ENCODE assay signal across 20 mouse cellular contexts in genomic region chr8:94185791-94186190, GRCm38 (mm10). TPM values are rescaled to one million over a fixed set of nuclear protein-coding genes. Genes with fewer than 3 reads are reported as not detected.
DNase-seq lines count a peak whose midpoint lies in the region; ATAC-seq and TF ChIP-seq lines count a peak whose summit lies in the region.
"Had no signal": no experiment of that assay in that cellular context is flagged by ENCODE, and none has a peak within 500 bp of the region (broad histone marks: within the 10 kb centered on the region; RNA-seq: fewer than 3 reads in every experiment).

No protein-coding gene starts in this region.

- H3K9me3 ChIP-seq in hindbrain, embryonic 11.5 days (ENCODE audit: control insufficient read depth, low read length) = no peaks in the 10 kb centered on the region
- no peaks in the 10 kb centered on the region for H3K9me3 ChIP-seq in hindbrain, embryonic 10.5 days
- H3K9me3 ChIP-seq in E14TG2a.4 (ENCODE audit: low read length) = no peaks in the 10 kb centered on the region
- no peaks in the 10 kb centered on the region for H3K9me3 ChIP-seq in intestine, embryonic 15.5 days
- H3K9me3 ChIP-seq in liver, postnatal 0 days (ENCODE audit: low read length) = no peaks in the 10 kb centered on the region
- H3K9me3 ChIP-seq: embryonic facial prominence, embryonic 15.5 days; forebrain, embryonic 13.5 days; G1E; hindbrain, embryonic 13.5 days; limb, embryonic 12.5 days had no signal

- TF ChIP-seq CTCF in E14TG2a.4 (conservative IDR thresholded peaks at IDR 0.05; ENCODE audit: low read length) = no peak
- TF ChIP-seq CTCF in liver, postnatal 0 days (IDR thresholded peaks at IDR 0.05; ENCODE audit: low read depth) = no peak

- DNase-seq in hindbrain, embryonic 11.5 days (ENCODE audit: low spot score) = peak; percentile 5
- no peak for DNase-seq in hindbrain, embryonic 10.5 days (ENCODE audit: low spot score)
- no peak for DNase-seq in liver, postnatal 0 days
- DNase-seq in gastrocnemius, postnatal 14 days = no peak
- DNase-seq: adrenal gland, adult 2 months; layer of hippocampus, adult 9-11 months; lung, postnatal 10 days had no signal

- TF ChIP-seq EP300 in liver, postnatal 0 days (IDR thresholded peaks at IDR 0.05; ENCODE audit: low read depth) = no peak

- no peak for ATAC-seq in hindbrain, embryonic 11.5 days (ENCODE audit: low FRiP score)
- no peak for ATAC-seq in intestine, embryonic 15.5 days
- no peak for ATAC-seq in liver, postnatal 0 days
- no peak for ATAC-seq in megakaryocyte, adult 5-6 weeks (ENCODE audit: poor library complexity, severe bottlenecking)

- H3K9ac ChIP-seq in hindbrain, embryonic 11.5 days (ENCODE audit: low read depth, low read length) = no peak overlapping the region
- no peak overlapping the region for H3K9ac ChIP-seq in intestine, embryonic 15.5 days
- H3K9ac ChIP-seq in liver, postnatal 0 days (replicated peaks) = no peak overlapping the region
- H3K9ac ChIP-seq: embryonic facial prominence, embryonic 15.5 days; forebrain, embryonic 13.5 days; hindbrain, embryonic 13.5 days; limb, embryonic 12.5 days had no signal

- no peaks in the 10 kb centered on the region; the same call in 1 of the 2 replicates for H3K4me1 ChIP-seq in hindbrain, embryonic 11.5 days (replicated peaks; ENCODE audit: control insufficient read depth, insufficient read depth, low read length)
- peaks cover 48% of the 10 kb centered on the region for H3K4me1 ChIP-seq in hindbrain, embryonic 10.5 days (replicated peaks)
- peaks cover 87% of the 10 kb centered on the region for H3K4me1 ChIP-seq in E14TG2a.4 (replicated peaks; ENCODE audit: low read depth, low read length)
- peaks cover 24% of the 10 kb centered on the region for H3K4me1 ChIP-seq in intestine, embryonic 15.5 days (replicated peaks)
- peaks cover 43% of the 10 kb centered on the region for H3K4me1 ChIP-seq in liver, postnatal 0 days (ENCODE audit: insufficient read depth)

- H3K27me3 ChIP-seq in hindbrain, embryonic 11.5 days (ENCODE audit: control insufficient read depth, insufficient read depth, low read length) = peaks cover 59% of the 10 kb centered on the region
- H3K27me3 ChIP-seq in hindbrain, embryonic 10.5 days (ENCODE audit: insufficient read depth, poor library complexity, severe bottlenecking) = peaks cover 85% of the 10 kb centered on the region
- peaks cover 25% of the 10 kb centered on the region for H3K27me3 ChIP-seq in E14TG2a.4 (ENCODE audit: insufficient read depth, low read length)
- H3K27me3 ChIP-seq in intestine, embryonic 15.5 days (replicated peaks) = peaks cover 27% of the 10 kb centered on the region
- peaks cover 6% of the 10 kb centered on the region; the same call in 1 of the 2 replicates for H3K27me3 ChIP-seq in liver, postnatal 0 days (ENCODE audit: insufficient read depth, low read length)

- no peak overlapping the region for H3K4me3 ChIP-seq in hindbrain, embryonic 11.5 days (ENCODE audit: low read depth, low read length)
- no peak overlapping the region for H3K4me3 ChIP-seq in hindbrain, embryonic 10.5 days
- H3K4me3 ChIP-seq in E14TG2a.4 (replicated peaks; ENCODE audit: low read length) = peak overlapping the region; percentile 63; the same call in 1 of the 2 replicates
- no peak overlapping the region for H3K4me3 ChIP-seq in intestine, embryonic 15.5 days (replicated peaks)
- H3K4me3 ChIP-seq in liver, postnatal 0 days (ENCODE audit: low read depth, low read length) = peak overlapping the region; percentile 24; the same call in 1 of the 2 replicates
- H3K4me3 ChIP-seq: forebrain, embryonic 13.5 days; hindbrain, embryonic 13.5 days had no signal

- WGBS in hindbrain, embryonic 11.5 days = 68% methylated on average over 6 of the region's 6 CpGs
- 72% methylated on average over 6 of the region's 6 CpGs for WGBS in hindbrain, embryonic 10.5 days
- 60% methylated on average over 6 of the region's 6 CpGs for WGBS in intestine, embryonic 15.5 days
- WGBS in liver, postnatal 0 days (ENCODE audit: insufficient replicate concordance) = 56% methylated on average over 6 of the region's 6 CpGs

- intact Hi-C loops in gastrocnemius, postnatal 14 days (cut with DNase I; ENCODE audit: low total_unique reads) = no loop called here

- no peak overlapping the region for H3K4me2 ChIP-seq in hindbrain, embryonic 11.5 days (replicated peaks; ENCODE audit: low read depth, low read length)
- no peak overlapping the region for H3K4me2 ChIP-seq in intestine, embryonic 15.5 days (replicated peaks)
- H3K4me2 ChIP-seq in liver, postnatal 0 days (ENCODE audit: low read depth, low read length) = peak overlapping the region; percentile 63

- no peaks in the 10 kb centered on the region for H3K36me3 ChIP-seq in hindbrain, embryonic 11.5 days (ENCODE audit: control insufficient read depth, insufficient read depth, low read length)
- no peaks in the 10 kb centered on the region for H3K36me3 ChIP-seq in hindbrain, embryonic 10.5 days
- no peaks in the 10 kb centered on the region for H3K36me3 ChIP-seq in E14TG2a.4 (ENCODE audit: insufficient read depth, low read length)
- H3K36me3 ChIP-seq in intestine, embryonic 15.5 days = no peaks in the 10 kb centered on the region
- H3K36me3 ChIP-seq in liver, postnatal 0 days (replicated peaks; ENCODE audit: insufficient read depth, low read length) = no peaks in the 10 kb centered on the region
- H3K36me3 ChIP-seq: embryonic facial prominence, embryonic 15.5 days; G1E; hindbrain, embryonic 13.5 days; limb, embryonic 12.5 days had no signal

- H3K27ac ChIP-seq in hindbrain, embryonic 11.5 days (ENCODE audit: low read depth, low read length) = no peak overlapping the region
- no peak overlapping the region for H3K27ac ChIP-seq in hindbrain, embryonic 10.5 days
- peak overlapping the region; percentile 56; the same call in 1 of the 2 replicates for H3K27ac ChIP-seq in intestine, embryonic 15.5 days
- peak overlapping the region; percentile 66 for H3K27ac ChIP-seq in liver, postnatal 0 days (ENCODE audit: low read depth)
- H3K27ac ChIP-seq: embryonic facial prominence, embryonic 15.5 days; forebrain, embryonic 13.5 days; hindbrain, embryonic 13.5 days; limb, embryonic 12.5 days had no signal

RNA-seq across cellular contexts. Expression of gene Mt1, which starts 6.9 kb away (rescaled TPM):
- polyA plus RNA-seq in hindbrain, embryonic 11.5 days (2014; fragmentation: Nextera tagmentation; extraction: Ambion mirVana) = 90.1 and 101 TPM in 2 replicates
- 159 and 234 TPM in 2 replicates for polyA plus RNA-seq in hindbrain, embryonic 10.5 days (2016; fragmentation: Nextera tagmentation; extraction: Ambion mirVana)
- 2,231 and 2,526 TPM in 2 replicates for polyA plus RNA-seq in intestine, embryonic 15.5 days (2015; fragmentation: Nextera tagmentation; extraction: Ambion mirVana)
- polyA plus RNA-seq in liver, postnatal 0 days (2015; fragmentation: Nextera tagmentation; extraction: Ambion mirVana) = 2,663 and 3,863 TPM in 2 replicates
- total RNA-seq in megakaryocyte, adult 5-6 weeks (2015) = 18.6 and 24.3 TPM in 2 replicates
- 32.5 and 48.1 TPM in 2 replicates for total RNA-seq in megakaryocyte, adult 5-6 weeks (2017)
- total RNA-seq in gastrocnemius, postnatal 14 days (2021) = 100 to 1,000 TPM in 1 of 2 experiments, 10 to 100 TPM in 1; 18.6 to 129 TPM

RNA-seq across cellular contexts. Expression of gene Mt2, which starts 13.3 kb away (rescaled TPM):
- 24.1 and 29.3 TPM in 2 replicates for polyA plus RNA-seq in hindbrain, embryonic 11.5 days (2014; fragmentation: Nextera tagmentation; extraction: Ambion mirVana)
- polyA plus RNA-seq in hindbrain, embryonic 10.5 days (2016; fragmentation: Nextera tagmentation; extraction: Ambion mirVana) = 48.0 and 63.2 TPM in 2 replicates
- 522 and 534 TPM in 2 replicates for polyA plus RNA-seq in intestine, embryonic 15.5 days (2015; fragmentation: Nextera tagmentation; extraction: Ambion mirVana)
- polyA plus RNA-seq in liver, postnatal 0 days (2015; fragmentation: Nextera tagmentation; extraction: Ambion mirVana) = 507 and 771 TPM in 2 replicates
- total RNA-seq in megakaryocyte, adult 5-6 weeks (2015) = 0.76 and 2.8 TPM in 2 replicates
- 2.0 and 4.2 TPM in 2 replicates for total RNA-seq in megakaryocyte, adult 5-6 weeks (2017)
- 100 to 1,000 TPM in 1 of 2 experiments, 10 to 100 TPM in 1; 20.2 to 206 TPM for total RNA-seq in gastrocnemius, postnatal 14 days (2021)

RNA-seq across cellular contexts. Expression of gene Nup93, which starts 28.6 kb away (rescaled TPM):
- 95.1 and 112 TPM in 2 replicates for polyA plus RNA-seq in hindbrain, embryonic 11.5 days (2014; fragmentation: Nextera tagmentation; extraction: Ambion mirVana)
- 114 and 134 TPM in 2 replicates for polyA plus RNA-seq in hindbrain, embryonic 10.5 days (2016; fragmentation: Nextera tagmentation; extraction: Ambion mirVana)
- polyA plus RNA-seq in intestine, embryonic 15.5 days (2015; fragmentation: Nextera tagmentation; extraction: Ambion mirVana) = 70.2 and 74.9 TPM in 2 replicates
- polyA plus RNA-seq in liver, postnatal 0 days (2015; fragmentation: Nextera tagmentation; extraction: Ambion mirVana) = 13.4 and 18.2 TPM in 2 replicates
- 15.8 and 17.7 TPM in 2 replicates for total RNA-seq in megakaryocyte, adult 5-6 weeks (2015)
- total RNA-seq in megakaryocyte, adult 5-6 weeks (2017) = 22.9 and 24.1 TPM in 2 replicates
- 10 to 100 TPM in 1 of 2 experiments, 1 to 10 TPM in 1; 10.0 to 13.2 TPM for total RNA-seq in gastrocnemius, postnatal 14 days (2021)

RNA-seq across cellular contexts. Expression of gene Mt3, which starts 33.4 kb away (rescaled TPM):
- polyA plus RNA-seq in hindbrain, embryonic 11.5 days (2014; fragmentation: Nextera tagmentation; extraction: Ambion mirVana) = 11.0 and 13.6 TPM in 2 replicates
- 8.4 and 13.2 TPM in 2 replicates for polyA plus RNA-seq in hindbrain, embryonic 10.5 days (2016; fragmentation: Nextera tagmentation; extraction: Ambion mirVana)
- polyA plus RNA-seq in intestine, embryonic 15.5 days (2015; fragmentation: Nextera tagmentation; extraction: Ambion mirVana) = 4.4 and 5.6 TPM in 2 replicates
- polyA plus RNA-seq in liver, postnatal 0 days (2015; fragmentation: Nextera tagmentation; extraction: Ambion mirVana) = not detected in 2 replicates
- not detected in 2 replicates for total RNA-seq in megakaryocyte, adult 5-6 weeks (2015)
- total RNA-seq in megakaryocyte, adult 5-6 weeks (2017) = not detected in 2 replicates
- total RNA-seq in gastrocnemius, postnatal 14 days (2021) = 10 to 100 TPM in 1 of 2 experiments, 1 to 10 TPM in 1; 5.8 to 11.2 TPM
- total RNA-seq: G1E; megakaryocyte-erythroid progenitor cell, adult 5-6 weeks had no signal
- polyA plus RNA-seq: G1E; spleen, adult 2 months had no signal

RNA-seq across cellular contexts. Expression of gene Mt4, which starts 48.8 kb away (rescaled TPM):
- not detected in 2 replicates for polyA plus RNA-seq in hindbrain, embryonic 11.5 days (2014; fragmentation: Nextera tagmentation; extraction: Ambion mirVana)
- not detected in 2 replicates for polyA plus RNA-seq in hindbrain, embryonic 10.5 days (2016; fragmentation: Nextera tagmentation; extraction: Ambion mirVana)
- 4.1 and 4.2 TPM in 2 replicates for polyA plus RNA-seq in intestine, embryonic 15.5 days (2015; fragmentation: Nextera tagmentation; extraction: Ambion mirVana)
- polyA plus RNA-seq in liver, postnatal 0 days (2015; fragmentation: Nextera tagmentation; extraction: Ambion mirVana) = not detected in 2 replicates
- not detected in 2 replicates for total RNA-seq in megakaryocyte, adult 5-6 weeks (2015)
- not detected in 2 replicates for total RNA-seq in megakaryocyte, adult 5-6 weeks (2017)
- not detected for total RNA-seq in gastrocnemius, postnatal 14 days (2021)
- total RNA-seq: adrenal gland, adult 2 months; G1E; megakaryocyte-erythroid progenitor cell, adult 5-6 weeks had no signal
- polyA plus RNA-seq: adrenal gland, adult 2 months; forebrain, embryonic 13.5 days; G1E; gonadal fat pad, adult 2 months; heart, embryonic 16.5 days; hindbrain, embryonic 13.5 days; limb, embryonic 12.5 days; neural tube, embryonic 11.5 days; spleen, adult 2 months had no signal

Comparison
In these comparisons a context has a peak if more than half of its experiments do, and no peak if none do; other contexts are left out.
1. H3K27ac ChIP-seq: peak in intestine, embryonic 15.5 days (single experiment) and liver, postnatal 0 days (single experiment); none in hindbrain, embryonic 11.5 days (single experiment) and hindbrain, embryonic 10.5 days (single experiment).
2. H3K4me3 ChIP-seq: peak in E14TG2a.4 (single experiment) and liver, postnatal 0 days (single experiment); none in hindbrain, embryonic 11.5 days (single experiment), hindbrain, embryonic 10.5 days (single experiment) and intestine, embryonic 15.5 days (single experiment).